Mouse (Mus musculus): ENCODE measurements around the gene Dock1. TPM values are rescaled to one million over a fixed set of nuclear protein-coding genes. Genes with fewer than 3 reads are reported as not detected.

The Dock1 gene
- polyA plus RNA-seq, 1 experiment from 2014 or later, result 29.3 TPM

DNA sequence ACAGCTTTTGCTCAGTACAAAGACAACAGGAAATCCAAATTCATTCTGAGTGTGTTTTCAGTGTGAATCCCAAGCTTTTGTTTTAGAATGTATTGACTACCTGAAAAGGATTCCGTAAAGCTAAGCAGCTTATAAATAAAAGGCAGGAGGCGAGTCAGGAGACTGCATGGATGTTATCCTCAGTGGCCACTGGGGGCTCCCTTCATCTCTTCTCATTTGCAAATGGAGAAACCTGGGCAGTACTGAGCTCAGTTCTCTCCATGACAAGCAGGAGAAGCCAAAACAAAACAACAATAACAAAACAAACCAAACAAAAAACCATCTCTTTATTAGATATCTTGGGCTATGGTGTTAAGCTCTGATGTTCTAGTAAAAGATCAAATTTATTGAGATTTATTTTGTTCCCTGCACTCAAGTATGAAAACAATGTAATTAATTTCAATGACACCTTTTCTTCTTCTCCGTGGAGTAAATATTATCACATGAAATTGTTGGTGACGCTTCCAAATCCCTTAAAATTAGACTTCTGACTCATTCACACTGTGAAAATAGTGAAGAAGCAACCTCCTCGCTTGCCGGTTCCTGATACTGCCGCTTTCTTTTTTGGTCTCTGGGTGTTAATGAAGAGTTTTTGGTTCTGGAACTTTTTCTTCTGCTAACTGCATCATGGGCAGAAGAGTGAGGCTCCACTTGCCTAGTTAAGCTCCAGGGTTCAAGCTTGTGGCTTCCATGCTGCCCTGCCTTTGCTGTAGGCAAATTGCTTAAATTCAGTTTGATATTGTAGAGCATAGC is 275.7 kb downstream of the Dock1 start:
- Histone ChIP-seq H3K9ac (no peak overlapping the region), H3K27ac (no peak overlapping the region), H3K4me2 (replicated peaks) (no peak overlapping the region), H3K4me3 (no peak overlapping the region), H3K36me3 (no peaks in the 10 kb centered on the region), H3K9me3 (replicated peaks) (no peaks in the 10 kb centered on the region), H3K4me1 (peaks cover 3% of the 10 kb centered on the region; the same call in 1 of the 2 replicates), H3K27me3 (no peaks in the 10 kb centered on the region)
- no peak for ATAC-seq (ENCODE audit: low FRiP score)
- WGBS, result 84% methylated on average over 7 of the region's 7 CpGs

- Histone ChIP-seq H3K27ac (no peak overlapping the region), H3K9ac (no peak overlapping the region), H3K4me2 (replicated peaks) (no peak overlapping the region), H3K4me3 (no peak overlapping the region), H3K36me3 (no peaks in the 10 kb centered on the region), H3K4me1 (no peaks in the 10 kb centered on the region), H3K27me3 (no peaks in the 10 kb centered on the region), H3K9me3 (replicated peaks) (no peaks in the 10 kb centered on the region)
- WGBS, result 93% methylated on average over 6 of the region's 6 CpGs
- no peak for ATAC-seq (ENCODE audit: low FRiP score)
Observed at GRCm38 (mm10) chr7:134959086-134959485, 288.6 kb downstream of the Dock1 start.

GRCm38 (mm10) chr7:134960871-134961270 is 290.4 kb downstream of the Dock1 start:
- H3K4me1 ChIP-seq, result no peaks in the 10 kb centered on the region
- H3K36me3 ChIP-seq, result no peaks in the 10 kb centered on the region
- H3K4me2 ChIP-seq (replicated peaks), result no peak overlapping the region
- H3K27ac ChIP-seq, result no peak overlapping the region
- ATAC-seq (ENCODE audit: low FRiP score), result no peak
- no peak overlapping the region for H3K4me3 ChIP-seq
- 66% methylated on average over 4 of the region's 4 CpGs for WGBS
- no peak overlapping the region for H3K9ac ChIP-seq
- no peaks in the 10 kb centered on the region for H3K9me3 ChIP-seq (replicated peaks)
- H3K27me3 ChIP-seq, result no peaks in the 10 kb centered on the region

GRCm38 (mm10) chr7:134961608-134962007 is 291.2 kb downstream of the Dock1 start:
- Histone ChIP-seq H3K27ac (no peak overlapping the region), H3K4me3 (no peak overlapping the region), H3K9ac (no peak overlapping the region), H3K36me3 (no peaks in the 10 kb centered on the region), H3K4me2 (replicated peaks) (no peak overlapping the region), H3K9me3 (replicated peaks) (no peaks in the 10 kb centered on the region), H3K27me3 (no peaks in the 10 kb centered on the region), H3K4me1 (no peaks in the 10 kb centered on the region)
- ATAC-seq (ENCODE audit: low FRiP score), result no peak
- 83% methylated on average over 2 of the region's 2 CpGs for WGBS

DNA sequence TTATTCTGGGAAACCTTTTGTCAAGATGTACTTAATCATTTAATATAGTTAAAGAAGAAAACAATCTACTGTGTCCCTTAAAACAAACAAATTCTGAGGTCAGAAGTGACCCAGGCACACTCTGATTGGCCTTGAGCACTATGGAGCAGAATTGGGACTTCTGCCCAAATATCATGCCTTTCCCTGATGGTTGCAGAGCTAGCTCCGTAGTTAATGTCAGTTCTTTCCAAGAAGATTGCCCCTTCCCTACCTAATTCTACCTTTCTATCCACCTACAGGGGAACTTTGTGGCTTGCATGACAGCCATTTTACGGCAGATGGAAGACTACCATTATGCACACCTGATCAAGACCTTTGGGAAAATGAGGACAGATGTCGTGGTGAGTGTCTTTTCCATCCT is 319.8 kb downstream of the Dock1 start:
- Histone ChIP-seq H3K4me1 (no peaks in the 10 kb centered on the region), H3K4me3 (no peak overlapping the region), H3K27me3 (no peaks in the 10 kb centered on the region), H3K27ac (no peak overlapping the region), H3K9me3 (replicated peaks) (no peaks in the 10 kb centered on the region), H3K9ac (no peak overlapping the region), H3K36me3 (no peaks in the 10 kb centered on the region), H3K4me2 (replicated peaks) (no peak overlapping the region)
- ATAC-seq (ENCODE audit: low FRiP score), result no peak
- 96% methylated on average over 3 of the region's 3 CpGs for WGBS

GRCm38 (mm10) chr7:134990911-134991310 is 320.5 kb downstream of the Dock1 start:
- H3K27ac ChIP-seq, result no peak overlapping the region

DNA sequence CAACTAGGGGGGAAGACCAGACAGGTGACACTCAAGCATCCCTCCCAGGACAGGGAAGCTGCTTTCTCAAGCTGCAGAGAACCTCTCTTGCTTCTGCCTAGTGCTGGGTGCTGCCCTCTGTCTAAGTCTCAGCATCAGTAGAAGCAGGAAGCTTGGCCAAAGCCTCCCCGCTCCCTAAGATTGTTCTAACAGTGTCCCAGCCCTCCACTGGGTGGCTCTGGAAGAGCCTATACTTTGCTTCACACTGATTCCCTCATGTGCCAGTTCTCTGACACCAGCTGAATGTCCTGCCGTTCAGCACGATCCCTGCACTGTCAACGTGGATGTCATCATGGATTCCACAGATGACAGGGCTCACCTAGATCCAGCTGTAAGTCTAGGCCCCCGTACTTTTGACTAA is 324.5 kb downstream of the Dock1 start:
- no peaks in the 10 kb centered on the region for H3K27me3 ChIP-seq

More at GRCm38 (mm10) chr7:134990911-134991310, 320.5 kb downstream of the Dock1 start:
- Histone ChIP-seq H3K9me3 (replicated peaks) (no peaks in the 10 kb centered on the region), H3K36me3 (no peaks in the 10 kb centered on the region), H3K4me2 (replicated peaks) (no peak overlapping the region), H3K4me3 (no peak overlapping the region), H3K4me1 (no peaks in the 10 kb centered on the region), H3K27me3 (no peaks in the 10 kb centered on the region), H3K9ac (no peak overlapping the region)
- 91% methylated on average over 2 of the region's 2 CpGs for WGBS
- ATAC-seq (ENCODE audit: low FRiP score), result no peak

DNA sequence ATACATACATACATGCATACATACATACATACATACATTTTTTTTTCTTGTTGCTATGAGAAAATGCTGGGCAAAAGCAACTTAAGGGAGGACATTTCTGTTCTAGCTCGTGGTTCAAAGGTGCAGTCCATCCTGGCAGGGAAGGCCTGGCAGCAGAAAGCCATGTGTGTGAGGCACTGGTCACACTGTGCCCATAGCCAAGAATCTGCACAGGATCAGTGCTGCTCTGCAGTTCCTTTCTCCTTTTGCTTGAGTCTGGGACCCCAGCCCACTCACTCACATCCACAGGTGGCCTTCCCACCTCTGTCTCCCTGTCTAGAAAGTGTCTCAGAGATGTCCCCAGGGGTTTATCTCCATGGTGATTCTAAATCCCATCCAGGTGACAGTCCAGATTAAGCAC is 331.8 kb downstream of the Dock1 start:
- Histone ChIP-seq H3K4me1 (no peaks in the 10 kb centered on the region; the same call in 1 of the 2 replicates), H3K27me3 (no peaks in the 10 kb centered on the region), H3K4me2 (replicated peaks) (no peak overlapping the region), H3K9ac (no peak overlapping the region), H3K4me3 (no peak overlapping the region), H3K27ac (no peak overlapping the region), H3K9me3 (replicated peaks) (no peaks in the 10 kb centered on the region), H3K36me3 (no peaks in the 10 kb centered on the region)
- no peak for ATAC-seq (ENCODE audit: low FRiP score)
- 90% methylated on average over 1 of the region's 1 CpGs for WGBS

More for the DNA sequence above, 324.5 kb downstream of the Dock1 start:
- H3K9me3 ChIP-seq (replicated peaks), result no peaks in the 10 kb centered on the region
- no peak overlapping the region for H3K27ac ChIP-seq
- no peak overlapping the region for H3K4me3 ChIP-seq
- H3K36me3 ChIP-seq, result no peaks in the 10 kb centered on the region
- ATAC-seq (ENCODE audit: low FRiP score), result no peak
- H3K4me2 ChIP-seq (replicated peaks), result no peak overlapping the region
- no peaks in the 10 kb centered on the region; the same call in 1 of the 2 replicates for H3K4me1 ChIP-seq
- no peak overlapping the region for H3K9ac ChIP-seq
- 89% methylated on average over 5 of the region's 5 CpGs for WGBS

DNA sequence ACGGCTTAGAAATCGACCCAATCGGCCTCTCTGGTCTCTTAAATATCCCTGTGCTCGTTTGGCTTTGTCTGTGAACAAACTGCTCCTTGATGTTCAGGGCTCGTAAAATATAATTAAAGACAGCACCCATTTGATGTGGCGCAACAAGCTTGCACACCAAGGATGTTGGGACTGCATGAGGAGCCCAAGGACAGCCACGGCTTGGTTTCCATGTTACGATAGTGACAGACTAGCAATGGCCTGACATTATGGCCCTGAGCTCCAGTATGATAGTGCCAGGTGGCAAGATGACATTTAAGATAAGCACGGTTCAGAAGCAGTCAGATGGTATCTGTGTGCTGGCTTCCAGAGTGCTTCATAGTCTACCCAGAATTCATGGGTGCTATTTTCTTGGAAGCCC is 332.4 kb downstream of the Dock1 start:
- Histone ChIP-seq H3K27me3 (no peaks in the 10 kb centered on the region), H3K9ac (no peak overlapping the region), H3K4me2 (replicated peaks) (no peak overlapping the region), H3K4me3 (no peak overlapping the region), H3K27ac (no peak overlapping the region), H3K4me1 (no peaks in the 10 kb centered on the region), H3K36me3 (no peaks in the 10 kb centered on the region), H3K9me3 (replicated peaks) (no peaks in the 10 kb centered on the region)
- WGBS, result 82% methylated on average over 9 of the region's 9 CpGs
- no peak for ATAC-seq (ENCODE audit: low FRiP score)

DNA sequence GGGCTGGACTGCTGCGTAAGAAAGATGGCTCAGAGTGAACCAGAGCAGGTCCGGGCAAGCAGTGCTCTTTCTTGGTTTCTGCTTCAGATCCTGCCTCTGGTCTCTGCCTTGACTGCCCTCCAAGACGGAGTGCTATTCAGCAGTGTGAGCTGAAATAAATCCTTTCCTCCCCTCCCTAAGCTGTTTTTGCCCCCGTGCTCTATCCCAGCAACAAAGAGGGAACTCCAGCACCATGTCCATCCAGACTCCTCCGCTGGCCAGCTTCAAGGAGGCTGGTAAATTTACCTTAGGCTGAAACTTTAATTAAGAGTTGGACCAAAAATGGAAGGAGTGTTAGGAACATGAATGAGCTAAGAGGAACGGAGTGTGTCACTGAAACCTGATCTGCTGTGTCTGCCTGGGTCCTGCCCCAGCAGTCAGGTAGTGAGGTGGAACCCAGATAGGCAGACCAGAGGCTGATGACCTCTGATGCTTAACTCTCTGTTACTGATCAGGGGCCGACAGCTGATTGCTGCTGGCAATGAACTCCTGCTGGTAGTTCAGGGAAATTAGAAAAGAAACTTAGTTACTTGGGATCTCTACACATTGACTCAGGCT is 335.6 kb downstream of the Dock1 start:
- Histone ChIP-seq H3K36me3 (no peaks in the 10 kb centered on the region), H3K9ac (no peak overlapping the region), H3K4me3 (no peak overlapping the region), H3K27me3 (no peaks in the 10 kb centered on the region), H3K4me2 (replicated peaks) (no peak overlapping the region), H3K9me3 (replicated peaks) (no peaks in the 10 kb centered on the region), H3K27ac (no peak overlapping the region), H3K4me1 (no peaks in the 10 kb centered on the region)
- ATAC-seq (ENCODE audit: low FRiP score), result no peak
- 62% methylated on average over 7 of the region's 7 CpGs for WGBS

GRCm38 (mm10) chr7:135008021-135008420 is 337.6 kb downstream of the Dock1 start:
- H3K36me3 ChIP-seq, result no peaks in the 10 kb centered on the region
- H3K4me3 ChIP-seq, result no peak overlapping the region
- no peak overlapping the region for H3K4me2 ChIP-seq (replicated peaks)
- H3K9me3 ChIP-seq (replicated peaks), result no peaks in the 10 kb centered on the region
- ATAC-seq (ENCODE audit: low FRiP score), result no peak
- 86% methylated on average over 2 of the region's 2 CpGs for WGBS
- no peak overlapping the region for H3K9ac ChIP-seq
- no peaks in the 10 kb centered on the region for H3K4me1 ChIP-seq
- H3K27ac ChIP-seq, result no peak overlapping the region
- H3K27me3 ChIP-seq, result no peaks in the 10 kb centered on the region

- H3K9ac ChIP-seq, result no peak overlapping the region
- H3K36me3 ChIP-seq, result no peaks in the 10 kb centered on the region
- no peak overlapping the region for H3K4me2 ChIP-seq (replicated peaks)
- H3K27me3 ChIP-seq, result no peaks in the 10 kb centered on the region
- ATAC-seq (ENCODE audit: low FRiP score), result no peak
- no peaks in the 10 kb centered on the region for H3K4me1 ChIP-seq
- 89% methylated on average over 2 of the region's 2 CpGs for WGBS
- H3K9me3 ChIP-seq (replicated peaks), result no peaks in the 10 kb centered on the region; the same call in 1 of the 2 replicates
- no peak overlapping the region for H3K4me3 ChIP-seq
- H3K27ac ChIP-seq, result no peak overlapping the region
Observed at GRCm38 (mm10) chr7:135010997-135011396, 340.5 kb downstream of the Dock1 start.

GRCm38 (mm10) chr7:135017531-135017930 is 347.1 kb downstream of the Dock1 start:
- no peak for ATAC-seq (ENCODE audit: low FRiP score)
- no peaks in the 10 kb centered on the region for H3K27me3 ChIP-seq
- no peak overlapping the region for H3K4me2 ChIP-seq (replicated peaks)
- no peak overlapping the region for H3K4me3 ChIP-seq
- H3K36me3 ChIP-seq, result no peaks in the 10 kb centered on the region
- WGBS, result 86% methylated on average over 1 of the region's 1 CpGs
- H3K9me3 ChIP-seq (replicated peaks), result no peaks in the 10 kb centered on the region; the same call in 1 of the 2 replicates
- H3K4me1 ChIP-seq, result no peaks in the 10 kb centered on the region
- H3K27ac ChIP-seq, result no peak overlapping the region
- no peak overlapping the region for H3K9ac ChIP-seq
